Mouse (Mus musculus) neural tube, embryonic 11.5 days (tissue): ENCODE measurements around the gene Lrig1. TPM values are rescaled to one million over a fixed set of nuclear protein-coding genes. Genes with fewer than 3 reads are reported as not detected.

Experiments
- ATAC-seq: fragments of 200-750 bp; cut with Nextera tagmentation; 2 replicates; pipeline ENCODE4 v1.8.0; 2017; ENCODE audit warnings: moderate number of reproducible peaks, mild to moderate bottlenecking, moderate TSS enrichment, moderate library complexity; ENCODE audit not compliant: insufficient read depth, low FRiP score, low TSS enrichment
- DNase-seq: peaks from one replicate; pipeline ENCODE4 v3.0.0-alpha.2; 2015; ENCODE audit warnings: low spot score
- H3K27ac ChIP-seq: fragments of 300-500 bp; sonication (generic); 2 replicates; pipeline ENCODE4 v1.5.1; 2014; ENCODE audit warnings: low read depth, mild to moderate bottlenecking, low read length
- H3K27me3 ChIP-seq: fragments of 300-500 bp; sonication (generic); 2 replicates; pipeline ENCODE4 v1.6.1; 2014; ENCODE audit warnings: mild to moderate bottlenecking, low read length, mixed read lengths; ENCODE audit not compliant: control insufficient read depth, insufficient read depth
- H3K36me3 ChIP-seq: fragments of 300-500 bp; sonication (generic); 2 replicates; pipeline ENCODE4 v1.6.1; 2014; ENCODE audit warnings: mild to moderate bottlenecking, low read length, moderate library complexity, mixed read lengths; ENCODE audit not compliant: control insufficient read depth, insufficient read depth
- H3K4me1 ChIP-seq: fragments of 300-500 bp; sonication (generic); 2 replicates; pipeline ENCODE4 v1.6.1; 2014; ENCODE audit warnings: low read length, mixed read lengths; ENCODE audit not compliant: control insufficient read depth, insufficient read depth
- H3K4me2 ChIP-seq: fragments of 300-500 bp; sonication (generic); 2 replicates; pipeline ENCODE4 v1.6.1; 2014; ENCODE audit warnings: low read depth, mild to moderate bottlenecking, moderate library complexity
- H3K4me3 ChIP-seq: fragments of 300-500 bp; sonication (generic); 2 replicates; pipeline ENCODE4 v1.5.1; 2014; ENCODE audit warnings: low read depth, low read length
- H3K9ac ChIP-seq: fragments of 300-500 bp; sonication (generic); 2 replicates; pipeline ENCODE4 v1.6.1; 2014; ENCODE audit warnings: mild to moderate bottlenecking, low read length
- H3K9me3 ChIP-seq: fragments of 300-500 bp; sonication (generic); 2 replicates; pipeline ENCODE4 v1.6.1; 2016; ENCODE audit warnings: low read length; ENCODE audit not compliant: control insufficient read depth
- WGBS: fragments of 180-500 bp; shearing (Covaris S2); extraction: QIAGEN DNeasy Blood & Tissue Kit; methylation state at CpG from one replicate; pipeline ENCODE4 v1.1.7; 2014; 5-methylcytosine and 5-hydroxymethylcytosine counted together
- polyA plus RNA-seq: library from polyadenylated mRNA; unstranded; fragments of >200 nt; fragmentation: Nextera tagmentation; extraction: Ambion mirVana; gene quantifications from 2 replicates; pipeline ENCODE4 v1.2.1, GENCODE M21; 2014

Lrig1 gene
- polyA plus RNA-seq, 1 experiment from 2014 or later, result 29.6 TPM

- Histone ChIP-seq H3K9me3 (no peaks in the 10 kb centered on the region), H3K36me3 (no peaks in the 10 kb centered on the region), H3K27me3 (no peaks in the 10 kb centered on the region), H3K4me2 (no peak overlapping the region), H3K27ac (no peak overlapping the region), H3K9ac (no peak overlapping the region), H3K4me1 (peaks cover 8% of the 10 kb centered on the region), H3K4me3 (no peak overlapping the region)
- ATAC-seq (no peak), DNase-seq (peak; percentile 43)
- WGBS, result 64% methylated on average over 10 of the region's 10 CpGs
Measured at GRCm38 (mm10) chr6:94596761-94597485, 103.0 kb downstream of the Lrig1 start.

GRCm38 (mm10) chr6:94596051-94596760 is 103.8 kb downstream of the Lrig1 start:
- no peaks in the 10 kb centered on the region for H3K9me3 ChIP-seq
- H3K4me1 ChIP-seq, result peaks cover 12% of the 10 kb centered on the region
- H3K9ac ChIP-seq, result no peak overlapping the region
- no peaks in the 10 kb centered on the region for H3K36me3 ChIP-seq
- H3K4me2 ChIP-seq, result no peak overlapping the region
- ATAC-seq (no peak), DNase-seq (no peak)
- H3K27ac ChIP-seq, result no peak overlapping the region
- WGBS, result 90% methylated on average over 14 of the region's 14 CpGs
- no peaks in the 10 kb centered on the region for H3K27me3 ChIP-seq
- no peak overlapping the region for H3K4me3 ChIP-seq

- no peak overlapping the region for H3K4me2 ChIP-seq
- H3K9me3 ChIP-seq, result no peaks in the 10 kb centered on the region
- H3K4me3 ChIP-seq, result no peak overlapping the region
- peaks cover 12% of the 10 kb centered on the region for H3K4me1 ChIP-seq
- DNase-seq (peak; percentile 6), ATAC-seq (no peak)
- H3K27me3 ChIP-seq, result no peaks in the 10 kb centered on the region
- no peak overlapping the region for H3K9ac ChIP-seq
- H3K36me3 ChIP-seq, result no peaks in the 10 kb centered on the region
- WGBS, result 66% methylated on average over 5 of the region's 5 CpGs
- no peak overlapping the region for H3K27ac ChIP-seq
Measured at GRCm38 (mm10) chr6:94595206-94595605, 104.8 kb downstream of the Lrig1 start.

- H3K27me3 ChIP-seq, result no peaks in the 10 kb centered on the region
- no peak overlapping the region for H3K27ac ChIP-seq
- DNase-seq, result peak; percentile 4
- no peaks in the 10 kb centered on the region for H3K36me3 ChIP-seq
- H3K4me2 ChIP-seq, result no peak overlapping the region
- peaks cover 12% of the 10 kb centered on the region for H3K4me1 ChIP-seq
- no peak for ATAC-seq
- no peak overlapping the region for H3K4me3 ChIP-seq
- H3K9me3 ChIP-seq, result no peaks in the 10 kb centered on the region
- 83% methylated on average over 11 of the region's 11 CpGs for WGBS
- H3K9ac ChIP-seq, result no peak overlapping the region
Measured at GRCm38 (mm10) chr6:94594711-94595110, 105.2 kb downstream of the Lrig1 start.

GRCm38 (mm10) chr6:94594096-94594665 is 105.8 kb downstream of the Lrig1 start:
- no peaks in the 10 kb centered on the region for H3K9me3 ChIP-seq
- no peaks in the 10 kb centered on the region for H3K36me3 ChIP-seq
- WGBS, result 66% methylated on average over 6 of the region's 6 CpGs
- H3K27me3 ChIP-seq, result no peaks in the 10 kb centered on the region
- H3K9ac ChIP-seq, result no peak overlapping the region
- no peak overlapping the region for H3K4me2 ChIP-seq
- ATAC-seq, result no peak
- peak; percentile 7 for DNase-seq
- no peak overlapping the region for H3K4me3 ChIP-seq
- H3K4me1 ChIP-seq, result peaks cover 12% of the 10 kb centered on the region
- H3K27ac ChIP-seq, result no peak overlapping the region

GRCm38 (mm10) chr6:94592710-94593109 is 107.2 kb downstream of the Lrig1 start:
- Histone ChIP-seq H3K4me3 (no peak overlapping the region), H3K9me3 (no peaks in the 10 kb centered on the region), H3K4me2 (no peak overlapping the region), H3K27me3 (no peaks in the 10 kb centered on the region), H3K36me3 (no peaks in the 10 kb centered on the region), H3K27ac (no peak overlapping the region), H3K9ac (no peak overlapping the region), H3K4me1 (peaks cover 12% of the 10 kb centered on the region)
- DNase-seq, result peak; percentile 44
- WGBS, result 15% methylated on average over 4 of the region's 4 CpGs
- ATAC-seq, result 0 out of 2 replicates have a peak, but pooled peaks have one; percentile 55

- H3K4me2 ChIP-seq, result no peak overlapping the region
Measured at GRCm38 (mm10) chr6:94592243-94592642, 107.7 kb downstream of the Lrig1 start.

GRCm38 (mm10) chr6:94588365-94588764 is 111.6 kb downstream of the Lrig1 start:
- H3K9me3 ChIP-seq, result no peaks in the 10 kb centered on the region
- ATAC-seq, result no peak

More at GRCm38 (mm10) chr6:94592243-94592642, 107.7 kb downstream of the Lrig1 start:
- H3K9ac ChIP-seq, result no peak overlapping the region
- no peaks in the 10 kb centered on the region for H3K27me3 ChIP-seq
- no peaks in the 10 kb centered on the region for H3K9me3 ChIP-seq
- DNase-seq, result peak; percentile 41
- H3K27ac ChIP-seq, result no peak overlapping the region
- peaks cover 12% of the 10 kb centered on the region for H3K4me1 ChIP-seq
- ATAC-seq, result no peak
- H3K36me3 ChIP-seq, result no peaks in the 10 kb centered on the region
- 37% methylated on average over 8 of the region's 8 CpGs for WGBS
- no peak overlapping the region for H3K4me3 ChIP-seq

More at GRCm38 (mm10) chr6:94588365-94588764, 111.6 kb downstream of the Lrig1 start:
- 82% methylated on average over 4 of the region's 4 CpGs for WGBS
- Histone ChIP-seq H3K27ac (no peak overlapping the region), H3K36me3 (no peaks in the 10 kb centered on the region), H3K4me1 (peaks cover 12% of the 10 kb centered on the region), H3K4me2 (no peak overlapping the region), H3K4me3 (no peak overlapping the region), H3K9ac (no peak overlapping the region), H3K27me3 (no peaks in the 10 kb centered on the region)
- DNase-seq, result peak; percentile 5
